Mouse (Mus musculus): ENCODE measurements around the gene Slc35f4.

The Slc35f4 gene

DNA sequence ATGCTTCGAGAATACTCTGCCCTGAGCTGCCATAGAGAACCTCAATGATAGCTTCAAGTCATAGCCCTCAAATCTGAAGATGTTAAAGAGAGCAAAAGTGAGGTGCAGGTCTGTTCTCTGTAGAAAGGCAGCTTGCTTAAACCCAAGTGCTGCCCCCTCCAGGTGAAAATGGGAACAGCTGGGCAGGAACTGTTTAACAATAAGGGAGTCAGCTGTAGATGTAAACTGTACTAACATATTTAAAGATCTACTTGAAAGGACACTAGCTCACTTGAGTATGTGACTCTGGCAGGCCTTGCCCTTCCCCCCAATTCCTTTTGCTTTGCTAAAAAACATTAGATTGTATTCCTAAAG, 177.0 kb downstream of the Slc35f4 start:
- DNase-seq (ENCODE audit: low spot score): peak; percentile 71

- no peak for DNase-seq (ENCODE audit: low spot score)
Measured at GRCm38 (mm10) chr14:49348164-49348896, 177.5 kb downstream of the Slc35f4 start.

- no peak for DNase-seq (ENCODE audit: low spot score)
Measured at GRCm38 (mm10) chr14:49345835-49346234, 180.0 kb downstream of the Slc35f4 start.

DNA sequence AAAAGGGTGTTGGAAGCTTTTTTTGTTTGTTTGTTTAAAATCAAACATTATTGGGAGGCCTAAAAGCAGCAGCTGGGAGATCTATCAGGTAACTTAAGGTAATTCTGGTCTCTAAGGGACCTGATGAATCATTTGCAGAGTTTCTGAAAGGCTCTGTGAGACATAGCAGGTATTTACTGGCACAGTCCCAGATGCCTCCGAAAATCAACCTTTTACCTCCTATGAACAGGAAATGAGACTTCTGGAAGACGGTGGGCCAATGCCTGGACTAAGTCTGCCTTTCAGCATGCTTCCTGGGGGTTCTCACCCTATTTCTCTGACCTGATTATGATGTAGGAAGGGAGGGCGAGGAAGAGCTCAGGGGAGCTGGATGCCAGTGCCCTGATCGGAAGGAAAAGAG, 188.8 kb downstream of the Slc35f4 start:
- no peak for DNase-seq (ENCODE audit: low spot score)

- no peak for DNase-seq (ENCODE audit: low spot score)
Measured at GRCm38 (mm10) chr14:49333841-49334240, 192.0 kb downstream of the Slc35f4 start.

- no peak for DNase-seq (ENCODE audit: low spot score)
Measured at GRCm38 (mm10) chr14:49316493-49316894, 209.4 kb downstream of the Slc35f4 start.

DNA sequence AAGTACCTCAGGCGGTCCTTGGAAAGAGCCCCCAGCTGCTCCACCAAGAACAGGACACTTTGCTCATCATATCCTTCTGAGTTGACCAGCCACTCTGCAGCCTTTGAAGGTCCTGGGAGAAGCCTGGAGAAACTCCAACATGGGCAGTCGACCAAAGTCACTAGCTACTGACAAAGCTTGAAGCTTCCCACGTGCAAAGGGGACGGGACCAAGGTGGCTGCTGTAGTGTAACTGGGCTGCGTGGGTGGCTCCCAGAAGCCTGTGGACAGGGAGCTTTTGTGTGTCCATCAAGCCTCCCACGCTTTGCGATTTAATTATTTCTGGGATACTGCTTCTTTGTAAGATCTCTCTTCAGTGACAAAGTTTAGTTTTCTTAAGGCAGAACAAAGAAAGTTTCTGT, 211.9 kb downstream of the Slc35f4 start:
- DNase-seq (ENCODE audit: low spot score): no peak

- no peak for DNase-seq (ENCODE audit: low spot score)
Measured at GRCm38 (mm10) chr14:49313376-49313775, 212.5 kb downstream of the Slc35f4 start.

- DNase-seq (ENCODE audit: low spot score): no peak
Measured at GRCm38 (mm10) chr14:49311548-49311947, 214.3 kb downstream of the Slc35f4 start.

GRCm38 (mm10) chr14:49311091-49311492, 214.8 kb downstream of the Slc35f4 start:
- no peak for DNase-seq (ENCODE audit: low spot score)

GRCm38 (mm10) chr14:49309670-49310069, 216.2 kb downstream of the Slc35f4 start:
- no peak for DNase-seq (ENCODE audit: low spot score)

- no peak for DNase-seq (ENCODE audit: low spot score)
Measured at GRCm38 (mm10) chr14:49308591-49308990, 217.3 kb downstream of the Slc35f4 start.

DNA sequence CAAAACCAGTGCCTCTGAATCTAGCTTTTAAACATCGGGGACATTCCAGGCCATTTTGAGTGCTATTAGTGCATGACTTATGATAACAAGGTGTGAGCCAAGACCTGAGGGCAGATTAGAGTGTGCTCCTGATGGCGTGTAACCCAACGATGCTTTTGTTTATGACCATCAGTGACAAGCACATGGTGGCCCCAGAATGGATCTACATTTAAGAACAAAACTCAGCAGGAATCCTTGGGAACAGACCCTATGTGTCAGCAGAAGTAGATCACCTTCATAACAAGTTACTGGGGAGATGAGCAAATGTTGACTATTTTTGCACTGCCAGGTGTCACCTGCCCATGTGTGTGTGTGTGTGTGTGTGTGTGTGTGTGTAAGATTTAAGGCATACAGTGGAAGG, 218.0 kb downstream of the Slc35f4 start:
- no peak for DNase-seq (ENCODE audit: low spot score)

DNA sequence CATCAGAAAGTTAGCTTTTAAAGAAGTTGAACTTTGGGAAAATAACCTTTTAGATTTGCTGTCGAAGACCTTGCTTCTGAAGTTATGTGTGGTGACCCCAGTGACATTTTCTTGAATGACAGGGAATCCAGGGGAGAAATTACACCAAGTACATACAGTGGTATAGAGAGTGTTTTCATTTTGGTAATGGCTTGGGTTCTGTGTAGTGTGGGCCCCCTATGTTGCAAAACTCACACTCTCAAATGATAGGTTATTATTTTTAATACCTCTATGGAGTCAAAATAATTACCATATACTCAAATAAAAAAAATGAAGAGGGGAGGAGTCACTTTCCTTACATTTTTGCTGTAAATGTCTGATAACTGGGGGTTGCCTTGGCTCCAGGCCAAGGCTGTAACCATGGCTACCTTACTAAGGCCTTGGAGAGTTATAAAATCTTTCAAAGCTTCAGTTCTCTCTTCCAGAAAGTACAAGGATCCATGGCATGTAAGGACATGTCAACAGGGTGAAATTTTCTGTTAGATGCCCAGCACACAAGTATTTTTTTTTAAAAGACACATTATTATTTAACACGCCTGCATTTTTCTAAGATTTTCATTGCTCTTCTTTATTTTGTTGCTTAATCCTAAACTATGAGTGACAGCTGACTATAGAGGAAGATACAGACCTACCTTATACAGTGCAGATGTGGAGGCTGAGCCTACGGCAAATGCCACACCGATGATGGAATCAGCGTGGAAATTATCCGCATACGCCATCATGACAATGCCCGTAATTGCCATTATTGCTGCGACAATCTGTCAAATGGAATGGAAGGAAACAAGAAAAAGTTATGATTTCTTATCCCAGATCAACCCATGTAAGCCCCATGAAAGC, 220.1 kb downstream of the Slc35f4 start:
- no peak for DNase-seq (ENCODE audit: low spot score)

DNA sequence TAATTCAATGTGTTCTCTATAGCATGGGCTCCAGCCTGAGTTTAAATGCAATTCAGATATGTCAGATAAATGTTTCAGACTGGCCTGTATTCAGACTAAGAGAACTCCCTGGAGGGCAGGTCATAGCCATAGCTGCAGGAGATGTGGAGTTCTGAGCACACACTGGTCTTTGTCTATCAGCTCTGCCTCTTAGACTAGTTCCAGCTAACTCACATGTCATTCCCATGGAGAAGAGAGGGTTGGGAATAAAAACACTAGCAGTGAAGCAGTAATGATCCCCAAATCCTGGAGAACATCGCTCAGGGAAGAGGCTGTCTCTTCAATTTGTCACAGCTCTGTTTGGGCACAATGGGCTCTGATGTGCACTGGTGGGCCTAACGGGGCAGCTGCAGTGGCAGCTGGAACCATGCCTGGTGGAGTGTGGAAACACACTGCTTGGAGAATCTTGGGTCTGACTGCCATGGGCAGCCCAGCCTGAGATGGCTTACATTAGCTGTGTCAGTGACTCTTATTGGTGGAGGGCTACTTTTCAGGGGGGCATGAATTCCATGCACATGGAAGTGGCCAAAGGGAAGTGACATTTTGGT, 223.5 kb downstream of the Slc35f4 start:
- DNase-seq (ENCODE audit: low spot score): no peak

GRCm38 (mm10) chr14:49300981-49301619, 224.7 kb downstream of the Slc35f4 start:
- peak; percentile 44 for DNase-seq (ENCODE audit: low spot score)

DNA sequence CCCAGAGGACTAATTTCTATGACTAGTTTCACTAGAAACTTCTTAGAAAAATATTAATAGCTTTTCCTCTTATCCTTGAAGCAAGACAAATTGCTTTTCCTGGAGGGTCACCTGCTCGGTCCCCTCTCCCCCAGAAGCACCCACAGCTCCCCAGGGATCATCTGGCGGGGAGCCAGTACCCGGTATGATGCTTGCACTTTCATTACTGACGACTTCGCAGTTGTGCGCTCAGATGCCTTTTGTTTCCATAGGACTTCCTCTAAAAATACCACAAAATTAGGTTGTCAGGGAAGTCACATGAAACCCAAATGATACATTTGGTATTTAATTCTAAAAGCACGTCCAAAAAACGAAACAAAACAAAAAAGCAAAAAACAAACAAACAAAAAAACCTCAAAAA, 225.5 kb downstream of the Slc35f4 start:
- DNase-seq (ENCODE audit: low spot score): no peak

DNA sequence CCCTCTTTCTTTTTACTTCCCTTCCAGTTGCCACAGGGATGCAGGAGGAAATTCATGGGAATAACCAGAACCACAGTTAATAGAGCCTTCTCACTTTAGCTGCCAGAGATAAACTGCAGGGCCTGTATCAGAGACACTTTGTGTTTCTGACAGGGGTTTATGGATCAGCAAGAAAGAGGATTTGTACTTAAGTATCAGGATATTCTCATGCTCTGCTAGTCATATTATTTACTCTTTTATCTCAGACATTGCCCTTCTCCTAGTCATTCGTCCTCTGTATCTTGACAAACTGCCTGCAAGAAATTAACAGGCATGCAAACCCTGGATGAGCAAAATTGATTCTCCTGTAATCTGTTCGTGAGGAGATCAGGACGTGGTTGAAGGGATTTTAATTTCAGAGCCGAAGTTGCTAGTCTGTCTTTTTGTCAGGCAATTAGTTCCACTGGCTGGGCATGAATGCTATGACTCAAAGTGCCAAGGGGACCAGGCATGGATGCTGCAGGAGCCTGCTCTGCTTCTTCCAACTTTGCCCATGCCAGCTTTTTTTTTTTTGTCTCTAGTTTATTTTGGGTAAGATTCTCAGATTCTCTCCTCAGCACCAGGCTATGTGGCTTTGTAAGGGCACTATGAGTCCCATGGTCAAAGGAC, 231.9 kb downstream of the Slc35f4 start:
- DNase-seq (ENCODE audit: low spot score): peak; percentile 34

DNA sequence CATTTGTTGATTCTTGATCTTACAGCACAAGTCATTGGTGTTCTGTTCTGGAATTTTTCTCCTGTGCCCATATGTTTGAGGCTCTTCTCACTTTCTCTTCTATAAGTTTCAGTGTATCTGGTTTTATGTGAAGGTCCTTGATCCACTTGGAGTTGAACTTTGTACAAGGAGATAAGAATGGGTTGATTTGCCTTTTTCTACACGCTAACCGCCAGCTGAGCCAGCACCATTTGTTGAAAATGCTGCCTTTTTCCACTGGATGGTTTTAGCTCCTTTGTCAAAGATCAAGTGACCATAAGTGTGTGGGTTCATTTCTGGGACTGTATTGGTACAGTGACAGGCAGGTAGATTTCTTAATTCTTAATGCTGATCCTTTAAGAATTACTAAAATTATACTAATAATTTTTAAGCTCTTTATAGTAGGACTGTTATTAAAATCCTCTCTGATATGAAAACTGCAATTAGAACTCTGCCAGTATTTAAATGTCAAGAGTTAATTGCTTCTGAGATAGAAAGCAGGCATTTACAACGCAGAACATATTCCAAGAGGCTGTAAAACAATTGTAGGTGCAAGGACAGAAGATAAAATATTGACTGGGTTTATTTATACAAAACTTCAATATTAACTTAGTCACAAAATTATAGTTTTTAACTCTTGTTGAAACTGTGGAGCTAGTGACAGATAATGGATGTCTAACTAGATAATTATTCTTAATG, 235.7 kb downstream of the Slc35f4 start:
- DNase-seq (ENCODE audit: low spot score): no peak

GRCm38 (mm10) chr14:49283784-49284655, 241.8 kb downstream of the Slc35f4 start:
- no peak for DNase-seq (ENCODE audit: low spot score)
